Comparison of ENCODE assay signal across 9 mouse cellular contexts in the genomic region with DNA sequence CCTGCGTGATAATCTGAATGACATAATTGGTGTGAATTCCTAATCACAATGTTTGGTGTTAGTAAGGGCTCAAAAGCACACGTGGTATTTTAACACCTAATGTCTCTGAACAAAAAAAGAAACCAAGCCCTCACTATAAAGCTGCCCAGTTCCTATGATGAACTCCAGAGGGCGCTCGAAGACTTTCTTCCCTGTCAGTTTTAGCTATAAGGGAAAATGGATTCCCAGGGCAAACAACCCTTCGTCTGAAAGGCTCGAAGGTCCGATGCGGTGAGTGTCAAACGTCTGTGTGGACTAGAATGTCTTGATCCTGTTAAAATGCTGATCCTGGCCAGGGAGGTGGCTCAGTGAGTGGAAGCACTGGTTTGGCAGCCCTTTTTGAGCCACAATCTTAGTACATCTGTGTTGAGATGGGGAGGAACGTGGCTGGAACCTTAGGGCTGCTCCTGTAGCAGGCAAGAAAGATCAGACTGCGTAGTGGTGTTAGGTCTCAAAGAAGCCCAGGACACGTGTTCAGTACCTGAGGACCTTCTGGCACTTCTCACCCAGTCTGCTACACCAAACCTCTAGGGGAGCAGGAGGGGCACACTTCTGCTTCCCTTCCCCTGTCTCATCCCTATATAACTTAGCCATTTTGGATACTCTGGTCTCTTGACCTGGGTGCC.
DNase-seq lines count a peak whose midpoint lies in the region; ATAC-seq and TF ChIP-seq lines count a peak whose summit lies in the region.
"Had no signal": no experiment of that assay in that cellular context is flagged by ENCODE, and none has a peak within 500 bp of the region (broad histone marks: within the 10 kb centered on the region; RNA-seq: fewer than 3 reads in every experiment).

No protein-coding gene starts in this region.

- peaks cover 9% of the 10 kb centered on the region for H3K4me1 ChIP-seq in forebrain, embryonic 10.5 days
- peaks cover 7% of the 10 kb centered on the region for H3K4me1 ChIP-seq in heart, embryonic 16.5 days (ENCODE audit: control insufficient read depth, insufficient read depth, low read length)
- H3K4me1 ChIP-seq in liver, embryonic 14.5 days (replicated peaks; ENCODE audit: control insufficient read depth in 2 of 2, insufficient read depth in 2 of 2, low read length in 1 of 2), result peaks cover 0 to 4% of the 10 kb centered on the region in 2 experiments; a peak in 1 of 4 replicates
- H3K4me1 ChIP-seq in neural tube, embryonic 11.5 days (ENCODE audit: control insufficient read depth, insufficient read depth, low read length), result 0 out of 2 replicates have a peak, but pooled peaks cover 4% of the 10 kb centered on the region
- H3K4me1 ChIP-seq in stomach, postnatal 0 days (replicated peaks; ENCODE audit: control insufficient read depth, insufficient read depth), result no peaks in the 10 kb centered on the region

- peak overlapping the region; percentile 53 for H3K9ac ChIP-seq in heart, embryonic 16.5 days (ENCODE audit: low read length)
- H3K9ac ChIP-seq in liver, embryonic 14.5 days (replicated peaks), result no peak overlapping the region
- peak overlapping the region; percentile 41 for H3K9ac ChIP-seq in neural tube, embryonic 11.5 days (ENCODE audit: low read length)
- no peak overlapping the region for H3K9ac ChIP-seq in stomach, postnatal 0 days (ENCODE audit: low read length)

- no peak for TF ChIP-seq POLR2A in brain, embryonic 14.5 days (IDR thresholded peaks at IDR 0.05; ENCODE audit: borderline replicate concordance, extremely low read depth, insufficient read depth, insufficient read length, poor library complexity, severe bottlenecking)

- peak; percentile 81 for DNase-seq in CD4-positive, CD25-positive, alpha-beta regulatory T cell, adult 2 months (ENCODE audit: low read depth, low spot score)
- peak; percentile 87 for DNase-seq in brain, embryonic 14.5 days (ENCODE audit: low read depth)
- DNase-seq in forebrain, embryonic 10.5 days (ENCODE audit: extremely low spot score, low spot score), result peak; percentile 68
- peak; percentile 71 to 90 for DNase-seq in kidney, postnatal 25 days
- peak; percentile 24 to 40 (median 25) for DNase-seq in liver, embryonic 14.5 days (ENCODE audit: low read depth in 3 of 3, low spot score in 3 of 3)
- peak; percentile 79 for DNase-seq in neural tube, embryonic 11.5 days (ENCODE audit: low spot score)
- DNase-seq in stomach, postnatal 0 days (ENCODE audit: low spot score), result peak; percentile 79

- ATAC-seq in heart, embryonic 16.5 days (replicated peaks; ENCODE audit: extremely low read depth, insufficient read depth, low FRiP score), result peak; percentile 49; the same call in 1 of the 2 replicates
- no peak for ATAC-seq in liver, embryonic 14.5 days (ENCODE audit: insufficient read depth)
- ATAC-seq in neural tube, embryonic 11.5 days (ENCODE audit: insufficient read depth, low FRiP score, low TSS enrichment), result 0 out of 2 replicates have a peak, but pooled peaks have one; percentile 35
- ATAC-seq in stomach, postnatal 0 days (ENCODE audit: low FRiP score, low TSS enrichment), result peak; percentile 66

- H3K9me3 ChIP-seq in forebrain, embryonic 10.5 days, result no peaks in the 10 kb centered on the region
- H3K9me3 ChIP-seq in heart, embryonic 16.5 days (replicated peaks; ENCODE audit: control insufficient read depth, low read length), result no peaks in the 10 kb centered on the region
- no peaks in the 10 kb centered on the region for H3K9me3 ChIP-seq in liver, embryonic 14.5 days (ENCODE audit: control insufficient read depth, low read length)
- H3K9me3 ChIP-seq in neural tube, embryonic 11.5 days (ENCODE audit: control insufficient read depth, low read length), result no peaks in the 10 kb centered on the region
- no peaks in the 10 kb centered on the region for H3K9me3 ChIP-seq in stomach, postnatal 0 days (ENCODE audit: control insufficient read depth, low read length)

- no peaks in the 10 kb centered on the region for H3K36me3 ChIP-seq in forebrain, embryonic 10.5 days (replicated peaks)
- H3K36me3 ChIP-seq in heart, embryonic 16.5 days (ENCODE audit: control insufficient read depth, insufficient read depth), result no peaks in the 10 kb centered on the region
- no peaks in the 10 kb centered on the region for H3K36me3 ChIP-seq in liver, embryonic 14.5 days (replicated peaks; ENCODE audit: control insufficient read depth, insufficient read depth, low read depth)
- H3K36me3 ChIP-seq in neural tube, embryonic 11.5 days (ENCODE audit: control insufficient read depth, insufficient read depth, low read length), result no peaks in the 10 kb centered on the region
- H3K36me3 ChIP-seq in stomach, postnatal 0 days (ENCODE audit: control insufficient read depth, insufficient read depth, low read length), result no peaks in the 10 kb centered on the region

- TF ChIP-seq EP300 in liver, embryonic 14.5 days (IDR thresholded peaks at IDR 0.05; ENCODE audit: low read depth), result no peak
- no peak for TF ChIP-seq EP300 in stomach, postnatal 0 days (optimal IDR thresholded peaks at IDR 0.05)

- peak overlapping the region; percentile 68 for H3K4me2 ChIP-seq in heart, embryonic 16.5 days (ENCODE audit: low read depth, low read length)
- peak overlapping the region; percentile 55 for H3K4me2 ChIP-seq in liver, embryonic 14.5 days (ENCODE audit: low read depth)
- peak overlapping the region; percentile 21; the same call in 1 of the 2 replicates for H3K4me2 ChIP-seq in neural tube, embryonic 11.5 days (ENCODE audit: low read depth)
- peak overlapping the region; percentile 45 for H3K4me2 ChIP-seq in stomach, postnatal 0 days (replicated peaks; ENCODE audit: low read depth)

- peak; percentile 80 for TF ChIP-seq CTCF in brain, embryonic 14.5 days (IDR thresholded peaks at IDR 0.05; ENCODE audit: borderline replicate concordance, extremely low read depth, insufficient read depth, insufficient read length)
- peak; percentile 69 for TF ChIP-seq CTCF in liver, embryonic 14.5 days (IDR thresholded peaks at IDR 0.05; ENCODE audit: low read depth)
- TF ChIP-seq CTCF in stomach, postnatal 0 days (IDR thresholded peaks at IDR 0.05; ENCODE audit: low read depth), result peak; percentile 95

- H3K27ac ChIP-seq in forebrain, embryonic 10.5 days, result peak overlapping the region; percentile 77
- no peak overlapping the region for H3K27ac ChIP-seq in heart, embryonic 16.5 days (ENCODE audit: low read length)
- H3K27ac ChIP-seq in liver, embryonic 14.5 days, result no peak overlapping the region
- no peak overlapping the region for H3K27ac ChIP-seq in neural tube, embryonic 11.5 days (ENCODE audit: low read depth, low read length)
- H3K27ac ChIP-seq in stomach, postnatal 0 days (replicated peaks), result no peak overlapping the region

- H3K4me3 ChIP-seq in forebrain, embryonic 10.5 days, result peak overlapping the region; percentile 41
- H3K4me3 ChIP-seq in heart, embryonic 16.5 days (ENCODE audit: low read length), result peak overlapping the region; percentile 36
- H3K4me3 ChIP-seq in liver, embryonic 14.5 days (ENCODE audit: insufficient read depth in 1 of 2, low read depth in 2 of 2, low read length in 2 of 2), result peak overlapping the region in 1 of 2 experiments; percentile 39; a peak in 1 of 4 replicates
- no peak overlapping the region for H3K4me3 ChIP-seq in neural tube, embryonic 11.5 days (ENCODE audit: low read depth, low read length)
- no peak overlapping the region for H3K4me3 ChIP-seq in stomach, postnatal 0 days (ENCODE audit: low read depth, low read length)
- H3K4me3 ChIP-seq: erythroblast, embryonic 14.5 days had no signal

- 19% methylated on average over 12 of the region's 12 CpGs for WGBS in forebrain, embryonic 10.5 days
- WGBS in heart, embryonic 16.5 days, result 11% methylated on average over 12 of the region's 12 CpGs
- 9% methylated on average over 12 of the region's 12 CpGs for WGBS in liver, embryonic 14.5 days (ENCODE audit: insufficient replicate concordance)
- 18% methylated on average over 12 of the region's 12 CpGs for WGBS in neural tube, embryonic 11.5 days
- WGBS in stomach, postnatal 0 days, result 8% methylated on average over 12 of the region's 12 CpGs

- peaks cover 13% of the 10 kb centered on the region for H3K27me3 ChIP-seq in forebrain, embryonic 10.5 days (ENCODE audit: poor library complexity, severe bottlenecking)
- H3K27me3 ChIP-seq in heart, embryonic 16.5 days (ENCODE audit: control insufficient read depth, insufficient read depth, low read length), result 0 out of 2 replicates have a peak, but pooled peaks cover 2% of the 10 kb centered on the region
- H3K27me3 ChIP-seq in liver, embryonic 14.5 days (ENCODE audit: control insufficient read depth, insufficient read depth, low read length), result no peaks in the 10 kb centered on the region
- no peaks in the 10 kb centered on the region for H3K27me3 ChIP-seq in neural tube, embryonic 11.5 days (ENCODE audit: control insufficient read depth, insufficient read depth, low read length)
- H3K27me3 ChIP-seq in stomach, postnatal 0 days (ENCODE audit: control insufficient read depth, insufficient read depth, low read length), result no peaks in the 10 kb centered on the region

Comparison
In these comparisons a context has a peak if more than half of its experiments do, and no peak if none do; other contexts are left out.
1. DNase-seq: peak in every context shown above with its lines; median percentile 87 in brain, embryonic 14.5 days; 81 in CD4-positive, CD25-positive, alpha-beta regulatory T cell, adult 2 months; 80 in kidney, postnatal 25 days; 79 in neural tube, embryonic 11.5 days; 79 in stomach, postnatal 0 days; 68 in forebrain, embryonic 10.5 days; 25 in liver, embryonic 14.5 days.
2. H3K4me3 ChIP-seq: peak in forebrain, embryonic 10.5 days (single experiment) and heart, embryonic 16.5 days (single experiment); none in neural tube, embryonic 11.5 days (single experiment) and stomach, postnatal 0 days (single experiment).
3. H3K9ac ChIP-seq: peak in heart, embryonic 16.5 days (single experiment) and neural tube, embryonic 11.5 days (single experiment); none in liver, embryonic 14.5 days (single experiment) and stomach, postnatal 0 days (single experiment).
4. Peak in every context shown above with its lines, with median percentiles within 50 percentile points of each other: CTCF ChIP-seq and H3K4me2 ChIP-seq.